Mouse (Mus musculus) cerebellum, postnatal 25 days (tissue): ENCODE measurements around the gene Gm20671.
"Not testable (repeated sequence)": the region's sequence is repeated elsewhere in the genome, so short reads cannot be mapped to it uniquely, and the experiment has no call there.

Experiments used
- DNase-seq, 2 experiments: peaks; one replicate each; pipeline ENCODE4 v3.0.0; 2021; ENCODE audit warnings: mixed read lengths in 2 of 2

Gm20671 gene

DNA sequence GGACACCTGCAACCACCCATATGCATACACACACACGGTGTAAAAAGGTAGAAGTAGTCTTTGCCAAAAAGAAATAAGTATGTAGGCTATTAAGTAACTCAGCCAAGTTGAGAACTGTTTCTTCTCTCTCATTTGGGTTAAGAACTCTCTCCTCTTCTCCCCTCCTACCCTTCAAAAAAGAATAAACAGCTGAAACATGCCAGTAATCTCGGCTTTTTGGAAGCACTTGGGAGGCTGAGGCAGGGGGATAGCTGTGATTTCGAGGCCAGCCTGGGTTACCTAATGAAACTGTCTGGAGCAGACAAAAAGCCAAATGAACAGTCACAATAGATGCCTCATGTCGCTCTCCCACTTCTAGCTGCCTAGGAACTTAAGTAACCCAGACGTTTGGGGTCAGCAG, 42.2 kb downstream of the Gm20671 start:
- DNase-seq, result no peak

- no peak for DNase-seq
These were observed 45.3 kb downstream of the Gm20671 start for GRCm38 (mm10) chr5:32781596-32781995.

- no peak for DNase-seq
These were observed 48.7 kb downstream of the Gm20671 start for GRCm38 (mm10) chr5:32778168-32778567.

DNA sequence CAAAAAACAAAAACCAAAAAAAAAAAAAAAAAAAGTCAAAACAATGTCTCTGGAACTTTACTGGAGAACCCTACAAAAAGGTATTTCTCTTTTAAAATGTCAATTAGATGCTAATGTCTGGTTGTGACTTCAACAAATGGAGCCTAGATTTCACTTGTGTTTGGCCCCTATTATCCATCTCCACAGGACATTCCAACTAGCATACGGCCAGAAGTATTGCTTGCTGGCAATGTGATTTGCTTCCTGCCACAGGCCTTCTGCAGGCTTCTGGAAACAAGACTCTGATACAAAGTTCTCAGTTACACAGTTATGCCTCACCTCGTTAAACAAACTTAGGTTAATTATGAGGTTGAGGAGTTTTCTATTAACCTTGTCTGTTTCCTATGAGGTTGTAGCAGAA, 54.5 kb downstream of the Gm20671 start:
- DNase-seq, result peak; percentile 29 to 52

- no peak for DNase-seq
These were observed 59.1 kb downstream of the Gm20671 start for GRCm38 (mm10) chr5:32767636-32768373.

DNA sequence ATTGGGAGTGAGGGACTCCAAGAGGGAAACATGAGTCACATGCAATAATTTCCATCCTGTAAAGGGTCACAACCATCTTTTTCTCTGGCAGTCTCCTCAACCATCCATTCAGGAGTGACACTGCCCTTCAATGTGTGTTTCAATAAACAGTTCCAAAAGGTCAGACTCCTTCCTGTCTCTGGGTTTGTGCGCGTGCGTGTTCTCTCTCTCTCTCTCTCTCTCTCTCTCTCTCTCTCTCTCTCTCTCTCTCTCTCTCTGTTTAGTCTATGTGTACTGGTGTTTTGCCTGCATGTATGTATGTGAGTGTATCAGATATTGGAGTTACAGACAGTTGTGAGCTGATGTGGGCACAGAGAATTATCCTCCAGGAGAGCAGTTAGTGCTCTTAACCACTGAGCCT, 59.9 kb downstream of the Gm20671 start:
- no peak for DNase-seq

DNA sequence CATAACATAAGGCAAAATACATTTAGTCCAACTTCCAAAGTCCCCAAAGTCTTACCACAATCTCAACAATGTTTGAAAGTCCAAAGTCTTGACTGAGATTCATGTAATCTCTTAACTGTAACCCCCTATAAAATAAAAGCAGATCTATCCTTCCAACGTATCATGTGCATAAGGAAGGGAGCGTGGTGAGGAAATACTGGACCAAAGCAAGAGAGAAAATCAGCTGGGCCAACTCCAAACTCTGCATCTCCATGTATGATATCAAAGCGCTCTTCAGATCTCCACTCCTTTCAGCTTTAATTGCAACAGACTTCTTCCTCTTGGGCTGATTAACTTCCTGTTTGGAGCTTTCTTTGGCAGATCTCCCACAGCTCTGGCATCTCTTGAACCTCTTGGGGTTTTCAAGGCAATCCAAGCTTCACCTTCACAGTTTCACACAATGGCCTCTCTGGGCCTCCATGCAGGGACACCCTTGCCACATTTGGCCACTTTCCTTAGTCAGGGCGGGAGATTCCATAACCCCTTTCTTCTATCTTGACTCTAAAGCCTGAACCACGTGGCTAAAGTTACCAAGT, 65.3 kb downstream of the Gm20671 start:
- no peak for DNase-seq

DNA sequence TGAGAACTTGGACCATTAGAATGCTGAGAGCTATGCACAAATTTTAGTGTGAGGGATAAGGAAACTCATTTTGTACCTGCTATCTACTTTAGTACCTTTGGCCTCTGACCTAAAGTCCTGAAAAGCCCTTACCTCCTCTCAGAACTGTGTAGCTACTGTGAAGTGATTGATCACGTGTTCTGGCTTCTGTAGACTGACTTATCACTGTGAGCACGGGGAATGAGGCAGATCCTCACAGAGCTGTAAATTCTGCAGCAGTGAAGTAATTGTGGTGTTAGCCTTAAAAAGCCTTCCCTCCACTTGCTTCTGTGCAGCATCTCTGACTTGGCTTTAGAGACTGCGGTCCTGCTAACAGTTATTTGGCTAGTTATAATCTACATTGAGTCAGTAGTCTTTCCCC, 66.1 kb downstream of the Gm20671 start:
- DNase-seq, result no peak

DNA sequence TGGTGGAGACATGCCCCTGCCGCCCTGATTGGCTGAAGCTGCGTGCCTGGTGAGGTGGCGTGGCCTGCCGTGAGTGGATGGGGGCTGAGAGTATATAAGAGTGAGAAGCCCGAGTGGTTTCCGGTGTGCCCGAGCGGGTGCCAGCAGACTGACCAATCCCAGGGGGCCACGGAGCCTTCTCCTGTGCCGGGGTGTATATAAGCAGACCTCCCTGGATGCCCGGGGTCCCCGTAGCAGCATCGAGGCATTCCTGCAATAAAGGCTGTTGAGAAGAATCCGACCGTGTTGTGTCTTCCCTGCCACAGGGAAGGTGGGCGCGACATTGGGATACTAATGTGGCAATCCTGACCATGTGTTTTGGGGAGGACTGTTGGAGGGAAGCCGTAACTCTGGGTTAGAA, 66.6 kb downstream of the Gm20671 start:
- DNase-seq, result not testable (repeated sequence)

GRCm38 (mm10) chr5:32759662-32760061, 67.2 kb downstream of the Gm20671 start:
- no peak for DNase-seq

- no peak for DNase-seq
These were observed 70.8 kb downstream of the Gm20671 start for GRCm38 (mm10) chr5:32756141-32756540.

DNA sequence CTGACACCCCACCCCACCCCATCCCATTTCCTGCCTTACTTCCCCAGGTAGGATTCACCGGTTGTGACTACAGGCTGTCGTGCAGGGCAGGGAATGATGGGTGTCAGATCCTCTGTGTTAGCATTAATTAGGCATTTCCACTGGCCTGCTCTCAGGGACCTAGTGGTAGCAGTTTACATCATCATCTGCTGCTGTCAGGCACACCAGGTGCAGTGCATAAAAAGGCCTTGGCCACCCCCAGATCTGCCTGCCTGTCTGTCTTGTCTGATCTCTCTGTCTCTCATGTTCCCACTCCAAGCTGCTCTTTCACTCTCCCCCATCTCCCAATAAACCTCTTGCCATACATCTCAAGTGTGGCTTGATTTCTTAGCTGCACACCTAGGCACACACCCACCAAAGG, 75.2 kb downstream of the Gm20671 start:
- DNase-seq, result no peak

DNA sequence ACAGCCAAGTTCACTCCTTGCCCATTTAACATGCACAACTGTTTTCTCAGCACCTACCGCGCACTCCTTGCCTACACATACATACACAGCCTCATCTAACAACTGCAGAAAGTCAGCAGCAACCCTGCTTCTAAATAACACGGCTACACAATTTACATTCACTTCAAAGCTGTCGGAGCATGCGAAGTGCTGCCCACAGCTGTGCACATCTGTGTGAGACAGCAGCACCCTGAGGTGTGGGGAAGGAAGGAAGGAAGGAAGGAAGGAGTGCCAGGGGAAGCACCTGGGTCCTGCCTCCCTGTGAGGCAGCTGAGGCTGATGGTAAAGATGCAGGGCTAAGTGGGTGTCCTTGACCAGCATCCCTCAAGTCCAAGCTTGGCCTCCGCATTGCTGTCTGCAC, 78.0 kb downstream of the Gm20671 start:
- DNase-seq, result no peak

DNA sequence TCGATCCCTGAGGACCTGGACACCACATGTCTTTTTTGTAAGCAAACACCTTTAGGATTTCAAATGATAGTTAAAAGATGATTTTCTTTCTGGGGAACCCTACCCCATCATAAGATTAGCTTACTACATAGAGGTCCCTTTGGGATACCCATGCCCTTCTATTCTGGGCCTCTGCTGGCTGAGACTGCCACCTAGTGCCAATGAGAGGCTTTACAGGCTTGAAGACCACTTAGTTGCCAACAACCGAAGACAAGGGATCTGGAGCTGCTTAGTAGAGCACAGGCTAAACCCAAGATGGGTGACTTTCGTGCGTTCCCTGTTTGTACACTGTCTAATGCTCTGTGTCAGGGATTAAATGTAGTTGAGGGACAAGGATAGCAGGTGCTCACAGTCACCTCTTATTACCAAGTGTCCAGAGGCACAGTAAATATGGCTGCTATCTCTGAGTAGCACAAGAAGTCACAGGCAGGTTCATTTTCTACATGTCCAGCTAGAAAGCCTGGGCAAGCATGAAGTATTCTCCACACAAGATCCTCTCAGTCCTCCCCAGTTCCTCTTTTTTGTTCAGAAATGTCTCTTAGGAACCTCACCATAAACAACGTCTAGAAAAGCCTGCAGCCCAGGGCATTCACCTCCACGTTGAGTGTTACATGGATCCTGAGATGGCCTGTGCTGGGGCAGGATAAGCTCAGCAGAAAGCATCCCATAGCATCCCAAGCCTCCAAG, 79.1 kb downstream of the Gm20671 start:
- peak; percentile 61 to 68 for DNase-seq

DNA sequence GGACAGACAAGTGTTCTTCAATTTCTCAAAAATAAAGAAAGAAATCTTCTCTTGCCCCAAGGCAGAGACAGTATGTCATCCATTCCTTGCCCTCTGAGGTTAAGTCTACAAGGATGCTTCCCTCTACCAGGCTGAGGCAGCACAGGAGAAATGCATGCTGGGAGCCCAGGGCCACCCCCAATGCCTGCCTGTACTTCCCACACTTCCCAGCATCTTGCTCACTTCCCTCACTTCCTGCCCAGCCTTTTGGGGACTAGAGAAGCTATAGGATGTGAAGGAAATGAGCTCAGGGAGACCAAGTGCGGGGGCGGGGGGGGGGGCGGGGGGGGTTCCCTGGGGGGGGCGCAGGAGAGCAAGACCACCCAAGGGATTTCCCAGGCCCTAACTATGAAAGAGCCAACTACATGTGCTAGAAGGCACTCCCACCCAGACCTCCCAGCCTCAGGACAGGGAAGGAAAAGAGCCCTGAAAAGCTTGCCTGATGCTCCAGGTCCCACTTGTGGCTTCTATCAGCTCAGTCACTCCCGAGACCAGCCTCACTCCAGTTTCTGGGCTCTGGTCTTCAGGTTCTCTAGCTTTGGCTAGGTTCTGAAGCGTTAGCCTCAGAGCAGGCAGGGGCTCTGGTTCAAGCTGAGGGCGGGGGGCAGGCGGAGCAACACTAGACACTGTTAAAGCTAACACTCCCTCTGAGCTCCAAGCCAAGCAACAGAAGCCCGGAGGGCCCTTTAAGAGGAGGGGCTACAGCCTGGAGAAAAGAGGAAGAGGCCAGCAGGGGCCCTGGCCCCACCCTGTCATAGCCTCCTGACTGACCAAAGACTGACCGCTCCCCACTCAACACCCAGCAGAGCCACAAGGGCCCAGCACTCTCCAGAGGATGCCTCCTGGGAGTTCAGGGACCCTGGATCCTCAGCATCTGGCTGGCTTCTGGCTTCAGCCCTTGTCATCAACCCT, 80.9 kb downstream of the Gm20671 start:
- peak in 1 of 2 experiments; percentile 55 for DNase-seq

DNA sequence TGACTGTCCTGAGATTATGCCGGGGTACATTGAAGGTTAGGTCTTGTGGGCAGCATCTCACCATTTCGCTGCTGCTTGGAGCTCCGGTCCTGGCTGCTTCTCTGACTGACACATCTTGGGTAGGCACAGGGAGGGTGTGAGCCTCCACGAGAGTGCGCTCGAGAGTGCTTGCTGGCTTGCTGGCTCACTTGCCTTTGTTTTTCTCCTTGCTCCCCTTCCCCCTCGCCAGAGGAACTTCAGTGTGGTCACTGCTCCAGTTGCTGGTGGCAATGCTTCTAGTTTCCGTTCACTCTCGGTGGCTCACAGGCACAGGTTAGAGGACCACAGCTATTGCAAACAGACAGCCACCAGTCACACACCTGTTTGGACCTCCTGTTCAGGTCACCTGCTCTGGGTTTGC, 84.8 kb downstream of the Gm20671 start:
- peak; percentile 74 to 82 for DNase-seq

- not testable (repeated sequence) for DNase-seq
These were observed 85.5 kb downstream of the Gm20671 start for GRCm38 (mm10) chr5:32741377-32741776.

DNA sequence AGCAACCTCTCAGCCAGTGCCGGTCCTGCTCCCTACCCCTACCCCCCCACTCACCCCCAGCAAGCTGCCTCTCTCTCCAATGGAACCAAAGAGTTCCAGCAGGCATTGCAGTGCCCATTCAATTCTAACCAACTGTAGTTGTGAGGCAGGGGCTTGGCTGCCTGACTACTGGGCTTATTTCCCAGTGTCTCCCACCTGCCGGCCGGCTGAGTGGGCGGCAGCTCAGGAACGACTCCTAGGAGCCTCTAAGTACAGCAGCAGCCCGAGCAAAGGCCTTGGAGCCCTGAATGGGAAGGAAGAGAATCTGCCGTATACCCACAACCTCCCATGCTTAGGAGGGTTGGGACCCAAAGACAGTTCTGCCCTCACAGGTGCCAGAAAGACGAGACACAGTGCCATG, 86.1 kb downstream of the Gm20671 start:
- peak in 1 of 2 experiments; percentile 31 for DNase-seq

DNA sequence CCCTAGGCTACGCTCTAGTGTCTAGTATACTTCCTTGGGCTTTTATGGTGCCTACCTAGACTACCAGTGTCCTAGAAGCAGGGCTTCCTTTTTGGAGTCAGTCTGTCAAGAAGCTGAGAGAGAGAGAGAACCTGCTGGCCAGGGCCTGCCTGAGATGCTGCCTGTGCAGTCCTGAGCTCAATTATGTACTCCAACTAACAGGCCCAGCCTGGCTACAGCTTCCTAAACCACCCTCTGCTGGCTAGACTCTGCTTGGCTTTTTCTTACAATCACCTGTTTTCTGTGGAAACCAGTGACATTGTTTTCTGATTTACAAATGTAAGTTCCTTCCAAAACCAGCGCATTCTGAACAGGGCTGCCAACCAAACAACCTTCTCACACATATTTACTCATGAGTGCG, 86.8 kb downstream of the Gm20671 start:
- no peak for DNase-seq

GRCm38 (mm10) chr5:32736770-32737169, 90.1 kb downstream of the Gm20671 start:
- not testable (repeated sequence) for DNase-seq

DNA sequence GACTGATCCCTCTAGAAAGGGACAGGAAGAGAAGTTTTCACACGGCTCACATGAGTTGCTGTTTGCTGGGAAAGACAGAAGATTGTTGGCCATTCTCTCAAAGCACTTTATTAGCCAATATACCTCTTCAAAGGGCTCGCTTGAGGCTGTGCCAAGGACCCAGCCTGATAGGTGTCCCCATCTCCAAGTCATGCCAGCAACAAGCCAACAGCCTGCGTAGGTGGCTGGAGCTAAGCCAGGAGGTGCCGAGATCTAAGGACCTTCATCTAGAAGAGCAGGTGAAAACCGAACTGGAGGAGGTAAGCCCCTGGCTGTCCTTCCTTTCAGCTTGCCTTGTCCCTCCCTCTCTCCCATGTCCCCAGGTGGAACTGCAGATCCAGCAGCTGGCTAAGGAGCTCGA, 91.1 kb downstream of the Gm20671 start:
- DNase-seq, result peak in 1 of 2 experiments; percentile 54

GRCm38 (mm10) chr5:32733892-32734291, 93.0 kb downstream of the Gm20671 start:
- DNase-seq, result not testable (repeated sequence)

DNA sequence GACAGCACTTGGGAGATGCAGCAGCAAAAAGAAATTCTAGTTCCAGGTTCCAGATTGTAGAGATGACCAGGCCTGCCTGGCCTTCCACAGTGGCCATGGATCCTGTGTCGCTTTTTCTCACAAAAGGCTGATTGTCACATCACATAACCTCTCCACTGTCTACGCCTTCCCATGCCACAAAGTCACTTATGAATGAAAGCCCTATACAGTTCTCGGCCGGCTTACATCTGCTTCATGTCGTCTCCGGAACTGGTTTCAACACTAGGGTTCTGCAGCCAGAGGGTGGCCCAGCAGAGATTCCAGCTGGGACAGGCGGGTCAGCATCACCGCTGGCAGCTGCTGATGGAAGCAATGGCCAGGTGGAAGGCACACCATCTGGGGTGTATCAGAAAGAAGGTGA, 98.1 kb downstream of the Gm20671 start:
- peak in 1 of 2 experiments; percentile 2 for DNase-seq
